Mouse (Mus musculus): Measurements from ENCODE around the gene Supt20. TPM values are rescaled to one million over a fixed set of nuclear protein-coding genes. Genes with fewer than 3 reads are reported as not detected.

Supt20 gene
- total and polyA plus RNA-seq, 3 experiments, result 34.1 to 69.5 (median 38.6) TPM

DNA sequence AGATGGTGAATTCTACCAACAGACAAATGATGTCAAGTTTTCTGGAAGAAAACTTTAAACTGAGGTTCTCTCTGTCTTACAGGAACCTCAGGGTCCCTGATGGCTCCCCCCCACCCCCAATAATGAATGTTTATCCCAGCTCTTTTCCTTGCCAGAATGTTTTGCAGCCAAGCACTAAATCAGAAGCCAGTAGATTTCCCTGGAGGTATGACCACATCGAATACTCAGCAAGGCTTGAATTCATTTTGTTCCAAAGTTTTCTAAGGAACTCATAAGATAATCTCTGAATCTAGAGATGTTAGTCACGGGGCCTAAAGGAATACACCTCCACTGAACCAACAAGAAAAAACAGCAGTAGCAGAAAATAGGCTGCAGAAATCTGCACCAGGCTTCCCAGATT lies 45.0 kb upstream of the Supt20 start:
- in situ Hi-C loops (cut with MboI; ENCODE audit: low pct_ligation_motif_present, low pct_unique_long_range_greater_than_20kb, low sequenced_read_pairs), result no loop called here
- H3K4me3 ChIP-seq (replicated peaks in 1 of 3; ENCODE audit: low read depth in 2 of 3, low read length in 2 of 3, poor library complexity in 1 of 3), result no peak overlapping the region
- H3K9me3 ChIP-seq (replicated peaks; ENCODE audit: low read length), result peaks cover 3% of the 10 kb centered on the region
- H3K4me2 ChIP-seq (ENCODE audit: insufficient read depth, low read depth, poor library complexity, severe bottlenecking), result no peak overlapping the region
- no peak for DNase-seq (ENCODE audit: extremely low read depth)
- H3K4me1 ChIP-seq (ENCODE audit: control insufficient read depth in 1 of 2, insufficient read depth in 2 of 2), result no peaks in the 10 kb centered on the region
- no peaks in the 10 kb centered on the region for H3K36me3 ChIP-seq (replicated peaks in 1 of 2; ENCODE audit: control insufficient read depth in 1 of 2, insufficient read depth in 1 of 2, low read length in 1 of 2)
- dilution Hi-C loops (cut with MboI; ENCODE audit: extremely low pct_ligation_motif_present, extremely low pct_unique_long_range_greater_than_20kb, low sequenced_read_pairs), result no loop called here
- no peak overlapping the region for H3K9ac ChIP-seq (ENCODE audit: insufficient read depth, low read depth)
- no peaks in the 10 kb centered on the region for H3K79me2 ChIP-seq (replicated peaks; ENCODE audit: control insufficient read depth, extremely low read depth, insufficient read depth, poor library complexity, severe bottlenecking)
- TF ChIP-seq JUN (IDR thresholded peaks at IDR 0.05; ENCODE audit: insufficient read depth, low read depth, low read length), result no peak
- no peak for TF ChIP-seq POLR2AphosphoS2 (IDR thresholded peaks at IDR 0.05; ENCODE audit: low read depth, low read length)
- TF ChIP-seq ZKSCAN1 (IDR thresholded peaks at IDR 0.05; ENCODE audit: borderline replicate concordance, low read depth, low read length), result no peak
- TF ChIP-seq CHD2 (IDR thresholded peaks at IDR 0.05; ENCODE audit: low read length), result no peak
- no peak for TF ChIP-seq ELF1 (IDR thresholded peaks at IDR 0.05; ENCODE audit: low read depth, low read length)
- TF ChIP-seq TBP (conservative IDR thresholded peaks at IDR 0.05; ENCODE audit: low read depth, low read length), result no peak
- TF ChIP-seq NELFE (IDR thresholded peaks at IDR 0.05; ENCODE audit: low read depth, low read length), result no peak
- no peak for TF ChIP-seq ETS1 (conservative IDR thresholded peaks at IDR 0.05; ENCODE audit: low read depth, low read length)
- TF ChIP-seq ZC3H11A (IDR thresholded peaks at IDR 0.05; ENCODE audit: low read depth, low read length), result no peak
- TF ChIP-seq E2F4 (IDR thresholded peaks at IDR 0.05; ENCODE audit: insufficient replicate concordance, low read depth, low read length), result no peak
- TF ChIP-seq SMC3 (IDR thresholded peaks at IDR 0.05; ENCODE audit: low read depth, low read length), result no peak
- TF ChIP-seq MAX (IDR thresholded peaks at IDR 0.05; ENCODE audit: low read length), result no peak
- TF ChIP-seq UBTF (IDR thresholded peaks at IDR 0.05; ENCODE audit: low read depth, low read length), result no peak
- TF ChIP-seq BHLHE40 (IDR thresholded peaks at IDR 0.05; ENCODE audit: low read depth, low read length), result no peak
- no peak for TF ChIP-seq ZMIZ1 (IDR thresholded peaks at IDR 0.05; ENCODE audit: low read depth, low read length)
- no peaks in the 10 kb centered on the region for H3K27me3 ChIP-seq (replicated peaks)
- H3K27ac ChIP-seq (ENCODE audit: insufficient read depth, low read depth), result no peak overlapping the region

- dilution Hi-C loops (cut with MboI; ENCODE audit: extremely low pct_ligation_motif_present, extremely low pct_unique_long_range_greater_than_20kb, low sequenced_read_pairs), result no loop called here
- TF ChIP-seq POLR2AphosphoS2 (IDR thresholded peaks at IDR 0.05; ENCODE audit: low read depth, low read length) (no peak), CHD2 (IDR thresholded peaks at IDR 0.05; ENCODE audit: low read length) (no peak), ZC3H11A (IDR thresholded peaks at IDR 0.05; ENCODE audit: low read depth, low read length) (no peak), ETS1 (conservative IDR thresholded peaks at IDR 0.05; ENCODE audit: low read depth, low read length) (no peak), JUND (conservative IDR thresholded peaks at IDR 0.05; ENCODE audit: low read depth, low read length) (no peak), SIN3A (IDR thresholded peaks at IDR 0.05; ENCODE audit: low read length) (no peak), GABPA (IDR thresholded peaks at IDR 0.05; ENCODE audit: insufficient replicate concordance, low read depth, low read length) (no peak), POLR2A (IDR thresholded peaks at IDR 0.05; ENCODE audit: low read depth, low read length) (no peak), TCF12 (IDR thresholded peaks at IDR 0.05; ENCODE audit: low read depth, low read length) (no peak), TBP (conservative IDR thresholded peaks at IDR 0.05; ENCODE audit: low read depth, low read length) (no peak), IRF4 (IDR thresholded peaks at IDR 0.05; ENCODE audit: low read depth, low read length) (no peak), ZNF384 (IDR thresholded peaks at IDR 0.05; ENCODE audit: low read depth, low read length) (no peak), SMC3 (IDR thresholded peaks at IDR 0.05; ENCODE audit: low read depth, low read length) (no peak), KAT2A (IDR thresholded peaks at IDR 0.05; ENCODE audit: insufficient replicate concordance, low read length) (no peak), E2F4 (IDR thresholded peaks at IDR 0.05; ENCODE audit: insufficient replicate concordance, low read depth, low read length) (no peak), NELFE (IDR thresholded peaks at IDR 0.05; ENCODE audit: low read depth, low read length) (no peak), JUN (IDR thresholded peaks at IDR 0.05; ENCODE audit: insufficient read depth, low read depth, low read length) (no peak)
- Histone ChIP-seq H3K4me2 (ENCODE audit: insufficient read depth, low read depth, poor library complexity, severe bottlenecking) (no peak overlapping the region), H3K27me3 (replicated peaks) (no peaks in the 10 kb centered on the region), H3K4me1 (ENCODE audit: control insufficient read depth in 1 of 2, insufficient read depth in 2 of 2) (peaks cover 0 to 10% of the 10 kb centered on the region in 2 experiments; a peak in 2 of 4 replicates), H3K4me3 (replicated peaks in 1 of 3; ENCODE audit: low read depth in 2 of 3, low read length in 2 of 3, poor library complexity in 1 of 3) (no peak overlapping the region), H3K9ac (ENCODE audit: insufficient read depth, low read depth) (no peak overlapping the region), H3K79me2 (replicated peaks; ENCODE audit: control insufficient read depth, extremely low read depth, insufficient read depth, poor library complexity, severe bottlenecking) (no peaks in the 10 kb centered on the region), H3K36me3 (replicated peaks in 1 of 2; ENCODE audit: control insufficient read depth in 1 of 2, insufficient read depth in 1 of 2, low read length in 1 of 2) (no peaks in the 10 kb centered on the region), H3K27ac (ENCODE audit: insufficient read depth, low read depth) (no peak overlapping the region), H3K9me3 (replicated peaks; ENCODE audit: low read length) (peaks cover 3% of the 10 kb centered on the region)
- in situ Hi-C loops (cut with MboI; ENCODE audit: low pct_ligation_motif_present, low pct_unique_long_range_greater_than_20kb, low sequenced_read_pairs), result loop anchor here (10.0 kb wide), 1 partner anchor 77 kb away; no protein-coding TSS in a partner anchor
- no peak for DNase-seq (ENCODE audit: extremely low read depth)
These were observed 41.0 kb upstream of the Supt20 start for GRCm38 (mm10) chr3:54651576-54651975.
